Mouse (Mus musculus) spleen, adult 2 months (tissue): Measurements from ENCODE around the gene Gm29666. TPM values are rescaled to one million over a fixed set of nuclear protein-coding genes. Genes with fewer than 3 reads are reported as not detected.

Experiments
- DNase-seq, 2 experiments: peaks; one replicate each; pipeline versions ENCODE4 v3.0.0 to v3.0.0-alpha.2; 2012 to 2021; ENCODE audit warnings: low spot score in 2 of 2, low read depth in 1 of 2
- H3K27ac ChIP-seq: fragments of 200-500 bp; 2 replicates; pipeline ENCODE4 v1.5.1; 2012; ENCODE audit warnings: low read length, inconsistent platforms; ENCODE audit not compliant: insufficient read depth
- H3K27me3 ChIP-seq: fragments of 200-500 bp; 2 replicates; pipeline ENCODE4 v1.6.1; 2012; ENCODE audit warnings: mild to moderate bottlenecking, moderate library complexity, low read length, inconsistent platforms; ENCODE audit not compliant: control insufficient read depth, insufficient read depth
- H3K36me3 ChIP-seq: fragments of 200-500 bp; 2 replicates; pipeline ENCODE4 v1.6.1; 2012; ENCODE audit warnings: mild to moderate bottlenecking, low read length, inconsistent platforms; ENCODE audit not compliant: control insufficient read depth, insufficient read depth
- H3K4me1 ChIP-seq: fragments of 200-500 bp; 2 replicates; pipeline ENCODE4 v1.6.1; 2011; ENCODE audit warnings: inconsistent platforms; ENCODE audit not compliant: control insufficient read depth, insufficient read depth, insufficient read length
- H3K4me3 ChIP-seq: fragments of 200-500 bp; 2 replicates; pipeline ENCODE4 v1.5.1; 2011; ENCODE audit warnings: mild to moderate bottlenecking, inconsistent platforms; ENCODE audit not compliant: insufficient read depth, insufficient read length; ENCODE audit errors: extremely low read depth
- CTCF ChIP-seq: fragments of 200-500 bp; IDR thresholded peaks from 2 replicates; pipeline ENCODE4 v1.5.1; 2011; ENCODE audit warnings: mild to moderate bottlenecking, inconsistent platforms; ENCODE audit not compliant: insufficient read depth, insufficient read length, insufficient replicate concordance; ENCODE audit errors: extremely low read depth
- POLR2A ChIP-seq: fragments of 200-500 bp; IDR thresholded peaks from 2 replicates; pipeline ENCODE4 v1.6.1; 2011; ENCODE audit warnings: low read depth, low read length, inconsistent platforms
- WGBS: fragments of 180-500 bp; shearing (Covaris S2); methylation state at CpG from one replicate; pipeline ENCODE4 v1.1.7; 2018; 5-methylcytosine and 5-hydroxymethylcytosine counted together
- polyA plus RNA-seq: library from polyadenylated mRNA; depleted of rRNA; stranded (reverse); fragments of >200 nt; gene quantifications from 2 replicates; pipeline ENCODE4 v1.2.3, GENCODE M21; 2012; rRNA removed

Gm29666 gene
- polyA plus RNA-seq, 1 experiment = 0.21 TPM

GRCm38 (mm10) chr15:84888066-84888465 lies 31.8 kb downstream of the Gm29666 start:
- Histone ChIP-seq H3K36me3 (no peaks in the 10 kb centered on the region), H3K27me3 (no peaks in the 10 kb centered on the region), H3K27ac (no peak overlapping the region), H3K4me1 (no peaks in the 10 kb centered on the region; the same call in 1 of the 2 replicates), H3K4me3 (no peak overlapping the region)
- 86% methylated on average over 12 of the region's 12 CpGs for WGBS
- DNase-seq = no peak
- TF ChIP-seq POLR2A = no peak
- TF ChIP-seq CTCF = no peak

GRCm38 (mm10) chr15:84877029-84877815 lies 42.6 kb downstream of the Gm29666 start:
- 83% methylated on average over 12 of the region's 12 CpGs for WGBS
- Histone ChIP-seq H3K27me3 (no peaks in the 10 kb centered on the region), H3K36me3 (no peaks in the 10 kb centered on the region), H3K27ac (no peak overlapping the region), H3K4me1 (no peaks in the 10 kb centered on the region), H3K4me3 (no peak overlapping the region)
- TF ChIP-seq CTCF = no peak
- TF ChIP-seq POLR2A = no peak
- no peak for DNase-seq

DNA sequence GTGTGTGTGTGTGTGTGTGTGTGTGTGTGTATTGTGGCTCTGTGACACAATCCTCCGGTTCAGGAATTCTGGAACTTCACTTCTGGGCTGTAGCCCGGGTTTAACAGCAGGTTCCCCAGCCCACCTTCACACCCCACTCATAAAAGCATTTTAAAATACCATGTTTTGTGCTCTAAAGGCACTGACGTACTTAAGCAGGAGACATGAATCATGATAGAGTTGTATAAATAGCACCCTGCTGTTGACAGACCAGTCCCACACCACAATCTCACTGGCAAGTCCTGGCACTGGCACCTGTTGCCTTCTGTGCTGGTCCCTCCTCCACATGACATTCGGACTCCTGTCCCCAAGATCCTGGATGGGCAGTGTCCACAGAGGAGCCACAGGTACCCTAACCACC lies 46.0 kb downstream of the Gm29666 start:
- no peak for DNase-seq
- H3K27ac ChIP-seq = no peak overlapping the region
- no peaks in the 10 kb centered on the region for H3K4me1 ChIP-seq
- 80% methylated on average over 4 of the region's 4 CpGs for WGBS
- no peaks in the 10 kb centered on the region for H3K36me3 ChIP-seq
- no peak overlapping the region for H3K4me3 ChIP-seq
- H3K27me3 ChIP-seq = no peaks in the 10 kb centered on the region
- no peak for TF ChIP-seq CTCF
- TF ChIP-seq POLR2A = no peak

DNA sequence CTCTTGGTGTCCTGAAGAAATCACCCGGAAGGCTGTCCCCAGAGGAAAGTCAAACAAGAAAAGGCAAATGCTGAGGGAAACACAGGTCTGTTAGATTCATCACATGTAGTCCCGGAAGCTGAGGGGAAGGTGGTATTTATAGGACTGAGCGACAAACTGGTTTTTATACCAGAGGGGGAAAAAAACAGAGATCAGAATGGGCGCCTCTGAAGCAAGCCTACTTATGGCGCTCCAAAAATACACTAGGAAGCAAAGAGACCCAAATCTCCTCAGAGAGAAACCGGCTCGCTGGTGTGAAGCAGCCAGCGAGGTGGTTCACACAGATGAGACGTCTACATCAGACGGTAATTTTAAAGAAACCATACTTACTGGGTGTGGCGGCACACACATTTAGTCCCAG lies 46.8 kb downstream of the Gm29666 start:
- no peaks in the 10 kb centered on the region for H3K4me1 ChIP-seq
- H3K36me3 ChIP-seq = no peaks in the 10 kb centered on the region
- no peak overlapping the region for H3K4me3 ChIP-seq
- no peak overlapping the region for H3K27ac ChIP-seq
- WGBS = 90% methylated on average over 11 of the region's 11 CpGs
- no peak for TF ChIP-seq POLR2A
- no peak for TF ChIP-seq CTCF
- no peak for DNase-seq
- H3K27me3 ChIP-seq = no peaks in the 10 kb centered on the region

DNA sequence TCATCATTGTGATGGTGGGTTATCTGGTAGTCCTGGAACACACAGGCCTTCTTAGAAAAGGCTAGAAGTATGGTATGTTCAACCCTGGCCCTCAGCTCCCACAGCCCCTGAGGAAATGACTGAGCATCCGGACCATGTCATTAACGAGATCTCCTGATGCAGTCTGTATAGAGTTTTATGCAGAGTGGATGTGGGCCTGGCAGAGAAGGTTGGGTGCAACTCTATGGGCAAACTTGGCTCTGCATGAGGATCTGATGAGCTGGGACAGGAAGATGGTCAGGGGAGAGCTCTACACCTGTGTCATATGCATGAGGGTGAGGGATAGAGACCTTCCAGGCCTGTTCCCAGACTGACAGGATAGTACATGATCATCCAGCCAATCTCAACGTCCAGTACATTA lies 48.0 kb downstream of the Gm29666 start:
- no peak overlapping the region for H3K4me3 ChIP-seq
- H3K36me3 ChIP-seq = no peaks in the 10 kb centered on the region
- H3K27me3 ChIP-seq = no peaks in the 10 kb centered on the region
- H3K27ac ChIP-seq = no peak overlapping the region
- no peaks in the 10 kb centered on the region for H3K4me1 ChIP-seq
- 72% methylated on average over 3 of the region's 3 CpGs for WGBS
- no peak for DNase-seq
- TF ChIP-seq CTCF (no peak), POLR2A (no peak)

- WGBS = 92% methylated on average over 8 of the region's 8 CpGs
- Histone ChIP-seq H3K36me3 (no peaks in the 10 kb centered on the region), H3K4me1 (no peaks in the 10 kb centered on the region), H3K4me3 (no peak overlapping the region), H3K27me3 (no peaks in the 10 kb centered on the region), H3K27ac (no peak overlapping the region)
- DNase-seq = no peak
- TF ChIP-seq POLR2A = no peak
- TF ChIP-seq CTCF = no peak
Measured at GRCm38 (mm10) chr15:84861911-84862310, 57.9 kb downstream of the Gm29666 start.

Other genes starting within 250 kb of the Gm29666 start
- 0.72 and 1.00 TPM in 2 replicates for gene Arhgap8, start 200.0 kb downstream of the Gm29666 start, polyA plus RNA-seq
- 2.1 TPM in 2 replicates for gene Phf21b, start 64.0 kb downstream of the Gm29666 start, polyA plus RNA-seq
- 6.4 and 7.1 TPM in 2 replicates for gene Nup50, start 3.4 kb upstream of the Gm29666 start, polyA plus RNA-seq
- gene 5031439G07Rik, start 68.5 kb upstream of the Gm29666 start, polyA plus RNA-seq = 27.1 and 32.8 TPM in 2 replicates
- gene Upk3a, start 97.1 kb upstream of the Gm29666 start, polyA plus RNA-seq = not detected in 2 replicates
- gene Fam118a, start 108.9 kb upstream of the Gm29666 start, polyA plus RNA-seq = 3.9 and 4.0 TPM in 2 replicates
- gene Smc1b, start 211.9 kb upstream of the Gm29666 start, polyA plus RNA-seq = 0.08 and 0.23 TPM in 2 replicates
- 0.08 TPM in 1 of 2 replicates, not detected in the other for gene Ribc2, start 212.0 kb upstream of the Gm29666 start, polyA plus RNA-seq